Mouse (Mus musculus) olfactory bulb, adult 2 months (tissue): ENCODE measurements around the gene Zfand4. TPM values are rescaled to one million over a fixed set of nuclear protein-coding genes. Genes with fewer than 3 reads are reported as not detected.
A peak's percentile ranks its signal among the peaks of the same experiment; 100 is the strongest.

Experiments
- H3K27ac ChIP-seq: fragments of 200-500 bp; 2 replicates; pipeline ENCODE4 v1.5.1; 2012; ENCODE audit warnings: low read depth, low read length; ENCODE audit not compliant: insufficient read depth
- H3K4me1 ChIP-seq: fragments of 200-500 bp; 2 replicates; pipeline ENCODE4 v1.6.1; 2012; ENCODE audit warnings: low read length; ENCODE audit not compliant: control insufficient read depth, insufficient read depth
- H3K4me3 ChIP-seq: fragments of 200-500 bp; 2 replicates; pipeline ENCODE4 v1.5.1; 2012; ENCODE audit warnings: mild to moderate bottlenecking, low read depth, low read length, moderate library complexity; ENCODE audit not compliant: insufficient read depth
- CTCF ChIP-seq: fragments of 200-500 bp; IDR thresholded peaks from 2 replicates; pipeline ENCODE4 v1.5.1; 2012; ENCODE audit warnings: low read depth, mild to moderate bottlenecking, low read length, moderate library complexity; ENCODE audit not compliant: insufficient read depth
- POLR2A ChIP-seq: fragments of 200-500 bp; IDR thresholded peaks from 2 replicates; pipeline ENCODE4 v1.6.1; 2012; ENCODE audit warnings: mild to moderate bottlenecking, low read depth, low read length, moderate library complexity; ENCODE audit not compliant: insufficient read depth
- WGBS: fragments of 180-500 bp; shearing (Covaris S2); methylation state at CpG from one replicate; pipeline ENCODE4 v1.1.7; 2018; 5-methylcytosine and 5-hydroxymethylcytosine counted together
- polyA plus RNA-seq: library from polyadenylated mRNA; stranded (reverse); fragments of >200 nt; gene quantifications from 2 replicates; pipeline ENCODE4 v1.2.4, GENCODE M21; 2012; ENCODE audit warnings: low replicate concordance; ENCODE audit not compliant: missing spikeins, insufficient read depth, insufficient read length

The Zfand4 gene
- polyA plus RNA-seq, 1 experiment: not detected

DNA sequence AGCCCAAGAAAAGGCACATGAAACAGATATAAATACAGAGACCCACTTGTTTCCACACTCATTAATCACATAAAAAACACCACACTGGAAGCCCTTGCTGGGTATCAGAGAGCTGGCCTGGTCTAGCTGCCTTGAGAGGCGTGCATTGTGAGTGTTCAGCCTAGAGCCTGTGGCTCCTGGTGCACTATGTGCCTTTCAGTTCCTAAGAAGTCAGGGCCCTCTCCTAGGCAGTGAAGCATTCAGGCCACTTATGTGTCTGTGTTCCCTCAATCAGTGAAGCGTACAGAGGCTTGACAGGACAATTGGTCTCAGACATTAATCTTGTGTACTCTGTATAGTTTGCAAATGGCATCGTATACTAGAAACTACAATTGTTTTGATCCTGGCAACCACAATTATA is 19.3 kb downstream of the Zfand4 start:
- 92% methylated on average over 3 of the region's 3 CpGs for WGBS
- Histone ChIP-seq H3K4me1 (no peaks in the 10 kb centered on the region), H3K27ac (no peak overlapping the region), H3K4me3 (no peak overlapping the region)
- TF ChIP-seq POLR2A (no peak), CTCF (no peak)

GRCm38 (mm10) chr6:116286321-116286720 is 22.3 kb downstream of the Zfand4 start:
- Histone ChIP-seq H3K27ac (no peak overlapping the region), H3K4me3 (no peak overlapping the region), H3K4me1 (no peaks in the 10 kb centered on the region)
- TF ChIP-seq POLR2A (no peak), CTCF (no peak)
- 98% methylated on average over 4 of the region's 4 CpGs for WGBS

- 83% methylated on average over 5 of the region's 5 CpGs for WGBS
These were observed 23.0 kb downstream of the Zfand4 start for GRCm38 (mm10) chr6:116286870-116287575.

DNA sequence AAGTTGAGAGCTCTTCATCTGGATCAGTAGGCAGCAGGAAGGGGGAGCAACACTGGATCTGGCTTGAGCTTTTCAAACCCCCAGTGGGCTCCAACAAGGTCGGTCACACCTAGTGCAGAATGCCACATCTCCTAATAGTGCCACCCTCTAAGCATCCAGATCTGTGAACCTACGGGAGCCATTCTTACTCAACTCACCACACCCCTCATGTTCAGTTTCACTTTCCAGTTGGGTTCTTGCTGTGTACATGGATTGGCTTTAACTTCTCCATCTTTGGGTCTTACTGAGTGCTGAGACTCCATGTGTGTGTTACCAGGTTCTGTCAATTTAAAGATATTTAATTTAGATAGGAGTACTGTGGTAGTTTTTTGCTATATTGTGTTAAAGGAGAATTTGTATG is 47.4 kb downstream of the Zfand4 start:
- TF ChIP-seq POLR2A: no peak
- no peak for TF ChIP-seq CTCF
- WGBS: 88% methylated on average over 2 of the region's 2 CpGs
- H3K27ac ChIP-seq: no peak overlapping the region
- H3K4me3 ChIP-seq: no peak overlapping the region
- H3K4me1 ChIP-seq: no peaks in the 10 kb centered on the region

More at GRCm38 (mm10) chr6:116286870-116287575, 23.0 kb downstream of the Zfand4 start:
- no peak overlapping the region for H3K27ac ChIP-seq
- peaks cover 3% of the 10 kb centered on the region for H3K4me1 ChIP-seq
- TF ChIP-seq POLR2A: no peak
- TF ChIP-seq CTCF: no peak
- no peak overlapping the region for H3K4me3 ChIP-seq

GRCm38 (mm10) chr6:116319259-116319658 is 55.2 kb downstream of the Zfand4 start:
- WGBS: 87% methylated on average over 3 of the region's 3 CpGs
- Histone ChIP-seq H3K27ac (no peak overlapping the region), H3K4me1 (no peaks in the 10 kb centered on the region), H3K4me3 (no peak overlapping the region)
- TF ChIP-seq POLR2A (no peak), CTCF (no peak)

DNA sequence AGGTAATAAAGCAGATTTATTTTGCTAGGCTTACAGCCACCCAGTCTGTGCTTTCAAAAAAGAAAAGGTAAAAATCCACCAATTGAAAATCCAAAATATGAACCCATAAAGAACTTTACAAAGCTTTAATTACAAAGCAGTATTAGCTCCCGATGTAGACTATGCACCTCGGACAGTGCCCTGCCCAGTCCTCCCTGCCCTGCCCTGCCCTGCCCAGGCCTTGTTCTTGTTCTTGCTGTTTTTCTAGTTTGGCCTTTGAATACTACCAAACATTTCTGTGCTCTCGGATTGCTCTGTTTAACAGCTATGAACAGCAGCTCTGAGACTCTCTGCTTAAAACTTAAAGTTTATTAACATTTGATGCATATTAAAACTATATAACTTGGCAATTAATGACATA is 62.6 kb downstream of the Zfand4 start:
- Histone ChIP-seq H3K27ac (no peak overlapping the region), H3K4me1 (no peaks in the 10 kb centered on the region), H3K4me3 (no peak overlapping the region)
- WGBS: 88% methylated on average over 3 of the region's 3 CpGs
- no peak for TF ChIP-seq CTCF
- no peak for TF ChIP-seq POLR2A

GRCm38 (mm10) chr6:116331396-116331795 is 67.4 kb downstream of the Zfand4 start:
- Histone ChIP-seq H3K4me1 (no peaks in the 10 kb centered on the region), H3K4me3 (no peak overlapping the region), H3K27ac (no peak overlapping the region)
- TF ChIP-seq CTCF (no peak), POLR2A (no peak)
- 65% methylated on average over 2 of the region's 2 CpGs for WGBS

GRCm38 (mm10) chr6:116337466-116337834 is 73.4 kb downstream of the Zfand4 start:
- Histone ChIP-seq H3K4me3 (peak overlapping the region; percentile 93), H3K4me1 (peaks cover 2% of the 10 kb centered on the region; the same call in 1 of the 2 replicates), H3K27ac (peak overlapping the region; percentile 47)
- under 1% methylated on average over 7 of the region's 7 CpGs for WGBS
- no peak for TF ChIP-seq POLR2A
- no peak for TF ChIP-seq CTCF

DNA sequence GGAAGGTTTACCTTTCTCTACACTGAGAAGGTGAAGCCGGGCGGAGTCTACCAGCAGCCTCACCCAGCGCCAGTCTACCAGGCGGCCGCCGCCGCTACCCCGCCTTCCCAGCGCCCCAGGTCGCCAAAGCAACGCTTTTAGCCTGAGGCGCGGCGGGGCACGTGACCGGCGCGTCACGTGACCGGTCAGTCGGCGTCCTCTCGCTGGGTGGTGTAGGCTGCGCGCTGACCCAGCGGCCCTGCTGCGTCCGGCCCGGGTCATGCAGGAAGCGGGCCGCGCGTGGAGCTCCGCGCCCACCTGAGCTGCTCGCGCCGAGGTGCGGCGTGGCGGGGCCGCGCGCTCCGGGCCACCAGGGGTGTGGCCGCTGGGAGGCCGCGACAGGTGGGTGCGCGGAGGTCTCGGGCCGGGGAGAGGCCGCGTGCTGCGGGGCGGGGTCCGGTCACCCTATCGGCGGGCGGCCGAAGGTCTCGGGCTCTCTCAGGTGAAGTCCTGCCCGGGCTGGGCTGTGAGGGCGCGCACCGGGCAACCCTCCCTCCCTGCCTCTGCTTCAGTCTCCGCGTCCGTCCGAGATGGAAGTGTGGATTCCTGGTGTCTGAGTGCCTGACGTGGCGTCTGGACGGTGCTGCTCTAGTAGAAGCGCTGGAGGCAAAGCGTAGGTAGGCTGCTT is 73.9 kb downstream of the Zfand4 start, which contains the start of gene March8:
March8 (plus strand) TSS at position 190 of the 667 bp plus-strand sequence.
- peak within 1 kb of the TSS; percentile 47 for H3K27ac ChIP-seq
- peaks cover 2% of the 10 kb centered on the region; the same call in 1 of the 2 replicates for H3K4me1 ChIP-seq
- TF ChIP-seq CTCF (0 out of 2 replicates have a peak, but pooled peaks have one; percentile 12), POLR2A (0 out of 2 replicates have a peak, but pooled peaks have one; percentile 42)
- H3K4me3 ChIP-seq: peak within 1 kb of the TSS; percentile 93
- WGBS: under 1% methylated on average over 75 of the region's 75 CpGs
